Mouse (Mus musculus): ENCODE data around the gene Styk1. TPM values are rescaled to one million over a fixed set of nuclear protein-coding genes. Genes with fewer than 3 reads are reported as not detected.

Styk1 gene
- polyA plus RNA-seq, 1 experiment from 2014 or later, result 2.1 TPM

DNA sequence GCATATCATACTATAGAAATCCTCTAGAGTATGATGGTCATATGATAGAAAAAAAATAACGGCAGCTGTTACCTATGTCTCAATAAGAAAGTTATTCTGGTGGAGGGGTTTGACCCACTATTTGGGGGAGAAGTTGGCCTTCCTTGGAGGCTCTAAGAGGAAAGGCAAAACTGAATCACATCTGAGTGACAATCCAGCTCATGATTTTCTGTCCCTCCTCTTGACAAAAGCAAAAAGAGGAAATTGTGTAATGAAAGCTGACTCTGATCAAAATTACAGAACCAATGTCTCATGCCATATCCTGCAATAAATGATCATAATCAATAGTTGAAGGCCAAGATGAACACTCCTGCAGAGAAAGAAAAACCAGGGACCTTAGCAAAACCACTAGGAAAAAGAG is 81.1 kb downstream of the Styk1 start:
- no peak for ATAC-seq (ENCODE audit: borderline replicate concordance, extremely low read depth, low FRiP score, low TSS enrichment)
- Histone ChIP-seq H3K4me3 (no peak overlapping the region), H3K36me3 (no peaks in the 10 kb centered on the region), H3K4me2 (no peak overlapping the region), H3K9me3 (no peaks in the 10 kb centered on the region), H3K27ac (no peak overlapping the region), H3K27me3 (no peaks in the 10 kb centered on the region), H3K4me1 (no peaks in the 10 kb centered on the region), H3K9ac (no peak overlapping the region)
- WGBS, result 98% methylated on average over 1 of the region's 1 CpGs

DNA sequence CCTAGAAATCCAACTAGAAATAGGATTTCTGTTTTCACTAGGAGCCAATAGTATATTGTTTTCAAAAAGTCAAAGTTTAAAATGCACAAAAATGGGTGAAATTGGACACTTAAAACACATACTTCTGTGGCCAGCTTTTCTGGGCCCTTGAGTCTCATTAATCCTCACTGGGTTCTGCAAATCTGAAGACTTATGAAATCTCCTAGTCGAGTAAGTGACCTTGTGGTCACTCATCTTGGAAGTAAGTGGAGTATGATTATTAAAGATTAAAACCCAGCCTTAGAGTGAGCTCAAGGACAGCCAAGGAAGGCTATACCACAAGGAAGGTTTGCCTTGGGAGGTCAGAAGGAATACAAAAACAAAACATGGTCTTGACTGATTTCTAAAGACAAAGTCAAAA is 83.1 kb downstream of the Styk1 start:
- no peak overlapping the region for H3K4me3 ChIP-seq
- no peak overlapping the region for H3K27ac ChIP-seq
- H3K4me2 ChIP-seq, result no peak overlapping the region
- no peaks in the 10 kb centered on the region for H3K27me3 ChIP-seq
- no peaks in the 10 kb centered on the region for H3K9me3 ChIP-seq
- H3K4me1 ChIP-seq, result no peaks in the 10 kb centered on the region
- no peaks in the 10 kb centered on the region for H3K36me3 ChIP-seq
- no peak overlapping the region for H3K9ac ChIP-seq
- WGBS, result 38% methylated on average over 1 of the region's 1 CpGs
- ATAC-seq (ENCODE audit: borderline replicate concordance, extremely low read depth, low FRiP score, low TSS enrichment), result no peak

DNA sequence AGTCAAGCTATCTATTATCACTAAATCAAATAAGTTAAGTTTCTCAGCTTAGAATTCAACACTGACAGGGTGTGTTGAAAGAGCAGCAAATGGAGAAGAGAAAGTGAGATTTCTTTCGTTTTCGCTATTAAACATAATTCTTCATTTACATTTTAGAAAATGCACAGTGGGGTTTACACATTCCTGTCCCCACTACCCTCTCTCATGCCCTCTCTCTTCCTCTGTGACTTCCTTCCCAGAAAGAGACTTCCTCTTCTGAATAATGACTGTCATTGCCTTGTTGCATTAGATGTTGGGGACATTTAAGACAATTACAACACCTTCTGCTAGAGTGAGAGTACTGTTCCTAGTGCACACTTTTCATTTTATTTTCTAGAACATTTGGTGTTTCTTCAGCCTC is 83.8 kb downstream of the Styk1 start:
- H3K27ac ChIP-seq, result no peak overlapping the region
- H3K9ac ChIP-seq, result no peak overlapping the region
- no peaks in the 10 kb centered on the region for H3K27me3 ChIP-seq
- WGBS, result 78% methylated on average over 2 of the region's 2 CpGs
- no peak overlapping the region for H3K4me3 ChIP-seq
- no peaks in the 10 kb centered on the region for H3K36me3 ChIP-seq
- no peak for ATAC-seq (ENCODE audit: borderline replicate concordance, extremely low read depth, low FRiP score, low TSS enrichment)
- H3K4me1 ChIP-seq, result no peaks in the 10 kb centered on the region
- H3K9me3 ChIP-seq, result no peaks in the 10 kb centered on the region
- no peak overlapping the region for H3K4me2 ChIP-seq

DNA sequence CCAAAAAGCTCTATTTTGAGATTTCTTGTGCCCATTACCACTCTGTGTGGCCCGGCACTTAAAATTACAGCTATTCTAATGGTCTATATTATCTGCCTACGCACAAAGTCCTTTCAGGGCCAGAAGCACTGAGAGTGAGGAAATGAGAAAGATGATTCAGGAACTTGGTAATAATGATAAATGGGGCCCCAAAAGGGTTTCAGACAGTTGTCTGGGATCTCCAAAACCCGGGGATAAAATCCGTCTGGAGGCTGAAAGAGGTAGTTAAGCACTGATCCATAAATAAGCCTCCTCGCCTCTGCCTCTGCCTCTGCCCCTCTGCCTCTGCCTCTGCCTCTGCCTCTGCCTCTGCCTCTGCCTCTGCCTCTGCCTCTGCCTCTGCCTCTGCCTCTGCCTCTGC is 89.2 kb downstream of the Styk1 start:
- no peak overlapping the region for H3K4me3 ChIP-seq
- H3K9me3 ChIP-seq, result no peaks in the 10 kb centered on the region
- no peak overlapping the region for H3K9ac ChIP-seq
- ATAC-seq (ENCODE audit: borderline replicate concordance, extremely low read depth, low FRiP score, low TSS enrichment), result no peak
- no peaks in the 10 kb centered on the region for H3K36me3 ChIP-seq
- no peaks in the 10 kb centered on the region for H3K4me1 ChIP-seq
- 80% methylated on average over 5 of the region's 5 CpGs for WGBS
- H3K27ac ChIP-seq, result no peak overlapping the region
- H3K27me3 ChIP-seq, result no peaks in the 10 kb centered on the region
- no peak overlapping the region for H3K4me2 ChIP-seq

DNA sequence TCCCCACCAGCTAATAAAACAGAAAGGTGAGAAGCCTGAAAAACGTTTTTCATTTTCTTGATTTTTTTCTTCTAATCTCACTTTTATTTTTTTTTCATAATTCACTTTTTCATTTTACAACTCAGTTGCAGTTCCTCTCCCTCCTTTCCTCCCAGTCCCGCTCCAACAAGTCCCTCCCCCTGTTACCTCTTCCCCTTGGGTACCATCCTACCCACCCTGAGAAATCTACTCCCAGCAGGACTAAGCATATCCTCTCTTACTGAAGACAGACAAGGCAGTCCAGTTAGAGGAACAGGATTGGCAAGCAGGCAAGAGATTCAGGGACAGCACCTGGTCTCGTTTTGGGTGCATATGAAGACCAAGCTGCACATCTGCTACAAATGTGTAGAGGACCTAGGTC is 90.6 kb downstream of the Styk1 start:
- ATAC-seq (ENCODE audit: borderline replicate concordance, extremely low read depth, low FRiP score, low TSS enrichment), result no peak
- Histone ChIP-seq H3K4me1 (no peaks in the 10 kb centered on the region), H3K9ac (no peak overlapping the region), H3K4me3 (no peak overlapping the region), H3K36me3 (no peaks in the 10 kb centered on the region), H3K27ac (no peak overlapping the region), H3K4me2 (no peak overlapping the region), H3K27me3 (no peaks in the 10 kb centered on the region), H3K9me3 (no peaks in the 10 kb centered on the region)
- WGBS, result 64% methylated on average over 3 of the region's 3 CpGs

DNA sequence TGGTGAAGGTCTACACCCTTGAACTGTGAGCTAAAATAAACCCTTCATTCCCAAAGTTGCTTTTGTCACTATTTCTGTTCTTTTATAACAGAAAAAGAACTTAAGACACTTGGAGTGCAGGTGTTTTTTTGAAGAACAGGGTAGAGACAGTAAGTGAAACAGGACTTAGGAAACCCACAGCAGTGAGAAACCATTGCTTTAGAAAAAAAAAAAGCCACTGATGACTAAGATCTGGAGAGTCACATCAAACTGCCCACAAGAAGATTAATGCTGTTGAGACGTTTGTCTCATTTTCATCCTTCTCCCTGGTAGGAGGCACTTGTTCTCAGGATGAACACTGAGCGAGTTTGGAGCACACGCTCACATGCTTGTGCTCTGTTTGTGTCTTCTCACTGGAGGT is 91.4 kb downstream of the Styk1 start:
- no peak for ATAC-seq (ENCODE audit: borderline replicate concordance, extremely low read depth, low FRiP score, low TSS enrichment)
- 69% methylated on average over 3 of the region's 3 CpGs for WGBS

More for the DNA sequence above, 91.4 kb downstream of the Styk1 start:
- Histone ChIP-seq H3K27ac (no peak overlapping the region), H3K9me3 (no peaks in the 10 kb centered on the region), H3K9ac (no peak overlapping the region), H3K4me1 (no peaks in the 10 kb centered on the region), H3K36me3 (no peaks in the 10 kb centered on the region), H3K4me2 (no peak overlapping the region), H3K27me3 (no peaks in the 10 kb centered on the region), H3K4me3 (no peak overlapping the region)

Other genes starting within 250 kb of the Styk1 start
- 0.64 and 0.77 TPM in 2 replicates for gene Klra2, start 106.2 kb downstream of the Styk1 start, polyA plus RNA-seq (2015; fragmentation: Nextera tagmentation; extraction: Ambion mirVana)
- 58.0 and 65.3 TPM in 2 replicates for gene Magohb, start 60.4 kb downstream of the Styk1 start, polyA plus RNA-seq (2015; fragmentation: Nextera tagmentation; extraction: Ambion mirVana)
- 47.2 and 49.8 TPM in 2 replicates for gene Ybx3, start 34.9 kb upstream of the Styk1 start, polyA plus RNA-seq (2015; fragmentation: Nextera tagmentation; extraction: Ambion mirVana)
- not detected in 2 replicates for gene 5430401F13Rik, start 132.8 kb upstream of the Styk1 start, polyA plus RNA-seq (2015; fragmentation: Nextera tagmentation; extraction: Ambion mirVana)
- gene Gm6619, start 132.8 kb upstream of the Styk1 start, polyA plus RNA-seq (2015; fragmentation: Nextera tagmentation; extraction: Ambion mirVana), result not detected in 2 replicates

Data from lung, embryonic 15.5 days (tissue).